Mouse (Mus musculus) adrenal gland, adult 10 weeks (tissue): ENCODE measurements around the gene Olfr912. TPM values are rescaled to one million over a fixed set of nuclear protein-coding genes. Genes with fewer than 3 reads are reported as not detected.

ENCODE experiments used
- polyA plus RNA-seq: library from polyadenylated mRNA; stranded (reverse); fragments of 350-450 nt; fragmentation: Illumina TruSeq; extraction: RNeasy Lipid Tissue Mini Kit (QIAGEN cat#74804); gene quantifications from one replicate; pipeline ENCODE4 v1.2.3, GENCODE M21; 2014; ENCODE audit warnings: low read depth, low replicate concordance

The Olfr912 gene
- not detected for polyA plus RNA-seq

GRCm38 (mm10) chr9:38579878-38580277 lies at the start of gene Olfr912:
TSS of gene Olfr912 (plus strand) at chr9:38580178.

GRCm38 (mm10) chr9:38537549-38537948 lies 42.4 kb upstream of the Olfr912 start, which contains the start of gene Olfr910:
TSS of gene Olfr910 (plus strand) at chr9:38537849.

GRCm38 (mm10) chr9:38592459-38592858 lies 12.5 kb downstream of the Olfr912 start, which contains the start of gene Olfr913:
TSS of gene Olfr913 (plus strand) at chr9:38592759.

GRCm38 (mm10) chr9:38604802-38605201 lies 24.8 kb downstream of the Olfr912 start, which contains the start of gene Olfr914:
TSS of gene Olfr914 (plus strand) at chr9:38605102.

Other genes starting within 250 kb of the Olfr912 start
- not detected for gene Olfr898, start 231.8 kb upstream of the Olfr912 start, polyA plus RNA-seq
- not detected for gene Olfr250, start 213.3 kb upstream of the Olfr912 start, polyA plus RNA-seq
- gene Olfr251, start 203.1 kb upstream of the Olfr912 start, polyA plus RNA-seq, result not detected
- gene Olfr147, start 178.5 kb upstream of the Olfr912 start, polyA plus RNA-seq, result not detected
- gene Olfr901, start 150.7 kb upstream of the Olfr912 start, polyA plus RNA-seq, result not detected
- not detected for gene Olfr902, start 132.5 kb upstream of the Olfr912 start, polyA plus RNA-seq
- not detected for gene Olfr904, start 117.0 kb upstream of the Olfr912 start, polyA plus RNA-seq
- gene Olfr905, start 109.1 kb upstream of the Olfr912 start, polyA plus RNA-seq, result not detected
- not detected for gene Olfr906, start 93.1 kb upstream of the Olfr912 start, polyA plus RNA-seq
- not detected for gene Olfr907, start 84.4 kb upstream of the Olfr912 start, polyA plus RNA-seq
- gene Olfr911-ps1, start 58.6 kb upstream of the Olfr912 start, polyA plus RNA-seq, result not detected
- gene Olfr910, start 42.3 kb upstream of the Olfr912 start, polyA plus RNA-seq, result not detected
- not detected for gene Olfr913, start 12.6 kb downstream of the Olfr912 start, polyA plus RNA-seq
- gene Olfr914, start 24.9 kb downstream of the Olfr912 start, polyA plus RNA-seq, result not detected
- gene Olfr916, start 79.7 kb downstream of the Olfr912 start, polyA plus RNA-seq, result not detected
- gene Olfr917, start 85.7 kb downstream of the Olfr912 start, polyA plus RNA-seq, result not detected
- gene Olfr918, start 94.4 kb downstream of the Olfr912 start, polyA plus RNA-seq, result not detected
- not detected for gene Olfr919, start 123.5 kb downstream of the Olfr912 start, polyA plus RNA-seq
- gene Vwa5a, start 138.1 kb downstream of the Olfr912 start, polyA plus RNA-seq, result 120 TPM
- gene Olfr920, start 172.1 kb downstream of the Olfr912 start, polyA plus RNA-seq, result 2.5 TPM
- not detected for gene Olfr921, start 192.9 kb downstream of the Olfr912 start, polyA plus RNA-seq
- gene Olfr922, start 234.4 kb downstream of the Olfr912 start, polyA plus RNA-seq, result not detected
- not detected for gene Olfr923, start 246.4 kb downstream of the Olfr912 start, polyA plus RNA-seq